Mouse (Mus musculus) forebrain, embryonic 15.5 days (tissue): ENCODE data around the gene Swsap1. TPM values are rescaled to one million over a fixed set of nuclear protein-coding genes. Genes with fewer than 3 reads are reported as not detected.
A peak's percentile ranks its signal among the peaks of the same experiment; 100 is the strongest.

Experiments used
- ATAC-seq: fragments of 200-750 bp; cut with Nextera tagmentation; replicated peaks from 2 replicates; pipeline ENCODE4 v1.8.0; 2017; ENCODE audit warnings: mild to moderate bottlenecking, moderate TSS enrichment, moderate library complexity
- H3K27ac ChIP-seq: fragments of 300-500 bp; sonication (generic); replicated peaks from 2 replicates; pipeline ENCODE4 v1.5.1; 2015; ENCODE audit warnings: mild to moderate bottlenecking, inconsistent platforms
- H3K27me3 ChIP-seq: fragments of 300-500 bp; sonication (generic); 2 replicates; pipeline ENCODE4 v1.6.1; 2015; ENCODE audit warnings: inconsistent platforms
- H3K36me3 ChIP-seq: fragments of 300-500 bp; sonication (generic); 2 replicates; pipeline ENCODE4 v1.6.1; 2015; ENCODE audit warnings: mild to moderate bottlenecking, inconsistent platforms
- H3K4me1 ChIP-seq: fragments of 300-500 bp; sonication (generic); 2 replicates; pipeline ENCODE4 v1.6.1; 2015; ENCODE audit warnings: inconsistent platforms
- H3K4me2 ChIP-seq: fragments of 300-500 bp; sonication (generic); replicated peaks from 2 replicates; pipeline ENCODE4 v1.6.1; 2015; ENCODE audit warnings: mild to moderate bottlenecking, inconsistent platforms
- H3K4me3 ChIP-seq: fragments of 300-500 bp; sonication (generic); 2 replicates; pipeline ENCODE4 v1.5.1; 2015; ENCODE audit warnings: mild to moderate bottlenecking, inconsistent platforms
- H3K9ac ChIP-seq: fragments of 300-500 bp; sonication (generic); replicated peaks from 2 replicates; pipeline ENCODE4 v1.6.1; 2015; ENCODE audit warnings: mild to moderate bottlenecking, inconsistent platforms
- H3K9me3 ChIP-seq: fragments of 300-500 bp; sonication (generic); 2 replicates; pipeline ENCODE4 v1.6.1; 2016; ENCODE audit warnings: inconsistent platforms
- WGBS: fragments of 180-500 bp; shearing (Covaris S2); methylation state at CpG from one replicate; pipeline ENCODE4 v1.1.7; 2015; ENCODE audit warnings: mixed read lengths; 5-methylcytosine and 5-hydroxymethylcytosine counted together
- polyA plus RNA-seq: library from polyadenylated mRNA; unstranded; fragments of >200 nt; fragmentation: Nextera tagmentation; extraction: Ambion mirVana; gene quantifications from 2 replicates; pipeline ENCODE4 v1.2.1, GENCODE M21; 2015

The Swsap1 gene
- polyA plus RNA-seq, 1 experiment from 2014 or later: 12.1 TPM

DNA sequence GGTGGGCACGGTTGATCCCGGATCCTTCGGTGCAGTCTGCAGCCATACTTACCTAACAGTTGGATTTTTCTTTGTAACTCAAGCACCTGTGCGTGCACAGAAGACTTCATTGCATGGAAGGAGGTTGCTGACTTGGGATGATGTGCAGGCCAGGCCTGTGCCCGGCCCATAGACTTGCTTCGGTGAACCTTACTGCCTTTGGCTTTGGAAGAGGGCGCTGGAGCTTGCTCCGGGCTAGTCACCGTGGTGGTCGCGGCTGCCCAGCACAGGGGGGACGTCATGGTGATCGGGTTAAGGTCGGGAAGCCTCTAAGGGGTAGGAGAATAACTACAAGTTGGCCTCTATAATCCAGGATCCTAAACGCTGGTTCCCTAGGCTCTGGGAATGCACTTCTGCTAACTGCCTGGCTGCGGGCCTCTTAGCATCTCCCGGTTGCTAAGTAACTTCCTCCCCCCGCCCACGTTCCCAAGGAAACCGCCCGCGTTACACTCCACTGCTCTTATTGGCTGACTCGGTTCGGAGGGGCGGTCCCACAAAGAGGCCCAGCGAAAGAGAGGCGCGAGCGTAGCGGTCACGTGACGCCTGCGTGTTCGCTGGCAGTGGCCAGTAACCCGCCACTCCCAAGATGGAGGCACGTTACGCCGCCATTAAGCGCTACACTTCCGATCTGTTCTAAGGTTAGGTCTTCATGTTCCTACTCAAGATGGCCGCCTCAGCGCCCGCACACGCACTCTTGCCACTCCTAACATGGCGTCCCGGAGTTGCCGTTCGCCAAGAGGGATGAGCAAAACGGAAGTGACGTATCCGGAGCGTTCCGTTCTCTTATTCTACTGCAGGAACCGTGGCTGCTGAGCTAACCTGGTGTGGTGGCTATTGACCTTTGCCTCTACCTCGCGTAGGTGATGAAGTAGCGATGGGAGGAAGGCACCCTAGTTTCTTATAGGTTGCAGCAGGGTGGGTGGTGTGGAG is 46.9 kb downstream of the Swsap1 start, which contains the start of the genes Ccdc151 and Prkcsh:
Gene Ccdc151 (minus strand): TSS at position 441 of the 969 bp plus-strand sequence.
Gene Prkcsh (plus strand): TSS at position 613 of the 969 bp plus-strand sequence.
- peak within 1 kb of the TSS; percentile 75 for H3K4me2 ChIP-seq
- WGBS: 5% methylated on average over 57 of the region's 57 CpGs

DNA sequence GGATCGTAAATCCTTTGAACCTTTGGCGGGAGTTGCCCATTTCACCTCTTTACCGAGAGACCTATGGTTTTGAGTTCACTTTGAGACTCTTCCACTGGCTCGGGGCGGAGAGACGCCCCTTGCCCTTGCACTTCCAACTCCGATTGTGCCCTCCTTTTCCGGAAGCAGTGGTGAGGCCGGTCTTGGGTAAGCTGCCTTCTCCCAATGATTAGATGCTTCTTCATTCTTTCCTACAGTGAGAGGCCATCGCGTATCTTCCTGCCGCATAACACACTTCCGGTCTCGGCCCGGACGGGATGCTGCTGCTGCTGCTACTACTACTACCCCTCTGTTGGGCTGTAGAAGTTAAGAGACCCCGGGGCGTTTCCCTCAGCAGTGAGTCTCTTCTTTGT is 47.6 kb downstream of the Swsap1 start:
- 0% methylated on average over 18 of the region's 18 CpGs for WGBS
- peaks cover 23% of the 10 kb centered on the region for H3K36me3 ChIP-seq
- H3K4me3 ChIP-seq: peak overlapping the region; percentile 47
- peak overlapping the region; percentile 61 for H3K9ac ChIP-seq
- H3K27ac ChIP-seq: peak overlapping the region; percentile 66
- peak; percentile 14 for ATAC-seq
- H3K4me2 ChIP-seq: peak overlapping the region; percentile 75
- H3K27me3 ChIP-seq: no peaks in the 10 kb centered on the region
- H3K4me1 ChIP-seq: peaks cover 34% of the 10 kb centered on the region
- no peaks in the 10 kb centered on the region for H3K9me3 ChIP-seq

More for the DNA sequence above, 46.9 kb downstream of the Swsap1 start, which contains the start of the genes Ccdc151 and Prkcsh:
- Histone ChIP-seq H3K36me3 (peaks cover 18% of the 10 kb centered on the region; the same call in 1 of the 2 replicates), H3K4me1 (peaks cover 34% of the 10 kb centered on the region), H3K4me3 (peak within 1 kb of the TSS; percentile 47), H3K27ac (peak within 1 kb of the TSS; percentile 66), H3K9me3 (no peaks in the 10 kb centered on the region), H3K9ac (peak within 1 kb of the TSS; percentile 61), H3K27me3 (no peaks in the 10 kb centered on the region)
- ATAC-seq: peak; percentile 99

GRCm38 (mm10) chr9:22004546-22004945 is 49.0 kb downstream of the Swsap1 start:
- Histone ChIP-seq H3K36me3 (peaks cover 37% of the 10 kb centered on the region), H3K4me1 (peaks cover 34% of the 10 kb centered on the region), H3K4me2 (no peak overlapping the region), H3K27me3 (no peaks in the 10 kb centered on the region), H3K4me3 (no peak overlapping the region), H3K9me3 (no peaks in the 10 kb centered on the region), H3K9ac (no peak overlapping the region), H3K27ac (no peak overlapping the region)
- no peak for ATAC-seq
- 95% methylated on average over 12 of the region's 12 CpGs for WGBS

Other genes with a start within 250 kb of the Swsap1 start
- gene Ldlr, start 232.3 kb upstream of the Swsap1 start, polyA plus RNA-seq: 15.9 and 17.3 TPM in 2 replicates
- 41.7 and 55.9 TPM in 2 replicates for gene Spc24, start 195.5 kb upstream of the Swsap1 start, polyA plus RNA-seq
- gene Kank2, start 157.0 kb upstream of the Swsap1 start, polyA plus RNA-seq: 2.9 and 3.7 TPM in 2 replicates
- 0.27 and 0.51 TPM in 2 replicates for gene Angptl8, start 120.2 kb upstream of the Swsap1 start, polyA plus RNA-seq
- 10.4 and 12.3 TPM in 2 replicates for gene Dock6, start 103.1 kb upstream of the Swsap1 start, polyA plus RNA-seq
- 33.3 and 33.8 TPM in 2 replicates for gene Rab3d, start 37.6 kb upstream of the Swsap1 start, polyA plus RNA-seq
- 7.5 and 8.8 TPM in 2 replicates for gene Ccdc159, start 28.3 kb upstream of the Swsap1 start, polyA plus RNA-seq
- gene Tmem205, start 28.2 kb upstream of the Swsap1 start, polyA plus RNA-seq: 53.5 and 53.7 TPM in 2 replicates
- 71.9 and 73.0 TPM in 2 replicates for gene Plppr2, start 18.7 kb upstream of the Swsap1 start, polyA plus RNA-seq
- gene Epor, start 7.8 kb downstream of the Swsap1 start, polyA plus RNA-seq: 1.7 and 1.8 TPM in 2 replicates
- 0.87 and 1.1 TPM in 2 replicates for gene Rgl3, start 33.7 kb downstream of the Swsap1 start, polyA plus RNA-seq
- gene Ccdc151, start 46.9 kb downstream of the Swsap1 start, polyA plus RNA-seq: 4.4 and 5.5 TPM in 2 replicates
- gene Prkcsh, start 47.1 kb downstream of the Swsap1 start, polyA plus RNA-seq: 87.2 and 91.1 TPM in 2 replicates
- 88.9 and 93.3 TPM in 2 replicates for gene Elavl3, start 96.3 kb downstream of the Swsap1 start, polyA plus RNA-seq
- not detected in 2 replicates for gene Gm49318, start 115.5 kb downstream of the Swsap1 start, polyA plus RNA-seq
- gene Zfp653, start 115.6 kb downstream of the Swsap1 start, polyA plus RNA-seq: 23.2 and 23.5 TPM in 2 replicates
- gene Ecsit, start 129.7 kb downstream of the Swsap1 start, polyA plus RNA-seq: 59.2 and 59.7 TPM in 2 replicates
- 0.53 and 1.1 TPM in 2 replicates for gene Cnn1, start 143.5 kb downstream of the Swsap1 start, polyA plus RNA-seq
- 179 and 181 TPM in 2 replicates for gene Elof1, start 161.4 kb downstream of the Swsap1 start, polyA plus RNA-seq
- 0.17 and 0.84 TPM in 2 replicates for gene Acp5, start 180.0 kb downstream of the Swsap1 start, polyA plus RNA-seq
- gene Pigyl, start 201.1 kb downstream of the Swsap1 start, polyA plus RNA-seq: 85.9 and 89.6 TPM in 2 replicates
- gene Zfp872, start 232.3 kb downstream of the Swsap1 start, polyA plus RNA-seq: 0.18 and 0.19 TPM in 2 replicates